Mouse (Mus musculus) heart, postnatal 0 days (tissue): ENCODE results near the gene Spata21.

Experiments used
- CTCF ChIP-seq: IDR thresholded peaks from 2 replicates; pipeline ENCODE4 v1.5.1; 2016; ENCODE audit warnings: antibody characterized with exemption, control low read depth, low read depth
- EP300 ChIP-seq: IDR thresholded peaks from 2 replicates; pipeline ENCODE4 v1.6.1; 2016; ENCODE audit warnings: antibody characterized with exemption, low read depth

- TF ChIP-seq CTCF (0 out of 2 replicates have a peak, but pooled peaks have one; percentile 4), EP300 (no peak)
Measured at GRCm38 (mm10) chr4:141159093-141159492, 71.0 kb downstream of the Spata21 start.
